Mouse (Mus musculus) retina, embryonic 14.5 days (tissue): Measurements from ENCODE around the gene Dpf1.

Experiments used
- DNase-seq: peaks from one replicate; pipeline ENCODE4 v3.0.0-alpha.2; 2015; ENCODE audit warnings: low spot score

The Dpf1 gene

GRCm38 (mm10) chr7:29288942-29289638 lies 14.7 kb upstream of the Dpf1 start, which contains the start of gene Ppp1r14a:
Gene Ppp1r14a, plus strand, starts transcription at chr7:29289308.
- peak; percentile 85 for DNase-seq

GRCm38 (mm10) chr7:29289856-29290255 lies 13.9 kb upstream of the Dpf1 start:
- no peak for DNase-seq

- DNase-seq = no peak
Measured at GRCm38 (mm10) chr7:29290691-29291485, 12.9 kb upstream of the Dpf1 start.

DNA sequence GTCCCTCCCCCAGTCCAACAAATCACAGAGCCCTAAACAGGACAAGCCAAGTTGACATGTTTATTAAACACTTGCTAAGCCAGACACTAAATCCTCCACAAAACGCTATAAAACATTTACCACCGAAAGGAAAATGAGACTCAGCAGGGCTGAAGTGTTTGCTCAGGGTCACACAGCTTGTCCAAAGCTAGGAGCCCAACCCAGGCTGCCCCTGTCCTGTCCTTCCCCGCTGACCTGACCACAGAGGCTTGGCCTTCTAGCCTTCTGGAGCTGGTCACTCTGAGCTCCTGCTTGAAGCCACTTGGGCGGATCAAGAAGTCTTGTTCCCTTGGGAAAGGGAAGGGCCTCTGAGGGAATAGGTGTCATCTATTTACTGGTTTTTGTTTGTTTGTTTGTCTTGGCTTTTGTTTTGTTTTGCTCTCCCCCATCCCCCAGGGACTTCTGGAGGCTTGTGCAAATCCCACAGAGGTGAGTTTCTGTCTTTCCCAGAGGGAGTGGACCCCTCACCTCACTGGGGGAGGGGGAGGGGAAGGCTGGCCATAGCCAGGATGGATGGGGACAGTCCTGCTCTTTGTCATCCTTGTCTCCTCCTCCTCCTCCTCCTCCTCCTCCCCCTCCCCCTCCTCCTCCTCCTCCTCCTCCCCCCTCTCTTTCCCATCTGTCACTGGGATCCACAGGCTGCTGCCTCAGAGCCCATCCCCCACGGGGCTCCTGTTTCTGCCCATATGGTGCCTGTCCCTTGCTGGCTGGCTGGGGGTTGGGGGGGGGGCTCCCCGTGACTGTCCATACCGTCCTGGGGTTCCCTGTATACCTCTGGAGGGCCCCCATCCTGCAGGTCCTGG lies 11.9 kb upstream of the Dpf1 start:
- peak; percentile 69 for DNase-seq

DNA sequence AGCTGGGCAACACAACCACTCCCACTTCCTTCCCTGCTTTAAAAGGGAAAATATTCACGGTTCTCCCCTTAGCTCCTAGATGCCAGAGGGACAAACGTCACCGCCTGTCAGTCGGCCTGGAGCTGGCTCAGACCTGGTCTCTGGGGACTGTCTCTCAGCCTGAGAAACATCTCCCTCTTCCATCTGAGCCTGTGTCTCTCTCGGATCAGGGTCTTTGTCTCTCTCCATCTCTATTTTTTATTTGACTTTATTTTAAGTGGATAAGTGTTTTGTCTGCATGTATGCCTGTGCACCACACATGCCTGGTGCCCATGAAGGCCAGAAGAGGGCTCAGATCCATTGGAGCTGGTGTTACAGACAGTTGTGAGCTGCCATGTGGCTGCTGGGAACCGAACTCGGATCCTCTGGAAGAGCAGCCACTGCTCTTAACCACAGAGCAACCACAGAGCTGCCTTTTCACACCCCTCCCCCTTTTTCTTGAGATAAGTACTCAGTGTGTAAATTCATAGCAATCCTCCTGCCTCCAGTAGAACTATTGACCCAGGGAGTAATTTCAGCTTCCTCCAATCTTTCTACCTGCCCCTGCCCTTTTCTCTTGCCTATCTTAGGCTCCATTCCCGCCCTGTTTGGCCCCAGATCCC lies 11.2 kb upstream of the Dpf1 start:
- no peak for DNase-seq

DNA sequence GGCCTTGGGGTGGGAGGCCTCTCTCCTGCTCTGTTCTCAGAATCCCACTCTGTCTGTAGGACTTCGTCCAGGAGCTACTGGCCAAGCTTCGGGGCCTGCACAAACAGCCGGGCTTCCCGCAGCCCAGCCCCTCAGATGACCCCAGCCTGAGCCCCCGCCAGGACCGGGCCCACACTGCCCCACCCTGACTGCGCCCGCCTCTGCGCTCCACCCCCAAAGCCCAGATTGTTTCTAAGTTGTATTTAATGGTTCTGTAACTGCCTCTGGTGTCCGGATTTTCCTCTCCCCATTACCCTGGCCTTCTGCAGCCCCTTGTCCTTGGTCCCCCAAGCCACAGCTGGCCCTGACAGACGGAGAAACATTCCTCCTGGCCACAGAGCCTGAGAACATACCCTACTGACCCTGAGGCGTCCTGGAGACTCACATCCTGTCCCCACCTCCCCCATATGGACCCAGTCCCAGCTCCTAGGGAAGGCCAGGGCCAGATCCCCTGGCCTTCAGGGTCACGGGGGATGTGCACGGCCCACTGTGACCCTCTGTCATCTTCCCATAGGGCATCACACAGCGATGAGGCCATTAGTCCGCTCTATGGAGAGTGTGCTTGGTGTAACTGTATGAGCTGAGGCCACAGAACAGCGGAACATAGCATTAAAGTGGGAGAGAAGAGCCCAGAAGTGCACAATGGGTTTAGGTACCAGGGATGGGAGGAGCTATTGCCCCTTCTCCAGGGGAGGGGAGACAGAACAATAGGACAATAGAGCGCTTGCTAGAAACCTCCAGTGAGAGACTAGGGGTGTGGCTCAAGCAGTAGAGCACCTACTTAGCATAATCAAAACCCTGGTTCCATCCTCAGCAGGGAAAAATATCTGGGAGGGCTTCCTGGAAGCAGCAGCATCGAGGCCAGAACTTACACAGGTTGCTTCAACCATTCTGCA lies 10.4 kb upstream of the Dpf1 start:
- DNase-seq = no peak

DNA sequence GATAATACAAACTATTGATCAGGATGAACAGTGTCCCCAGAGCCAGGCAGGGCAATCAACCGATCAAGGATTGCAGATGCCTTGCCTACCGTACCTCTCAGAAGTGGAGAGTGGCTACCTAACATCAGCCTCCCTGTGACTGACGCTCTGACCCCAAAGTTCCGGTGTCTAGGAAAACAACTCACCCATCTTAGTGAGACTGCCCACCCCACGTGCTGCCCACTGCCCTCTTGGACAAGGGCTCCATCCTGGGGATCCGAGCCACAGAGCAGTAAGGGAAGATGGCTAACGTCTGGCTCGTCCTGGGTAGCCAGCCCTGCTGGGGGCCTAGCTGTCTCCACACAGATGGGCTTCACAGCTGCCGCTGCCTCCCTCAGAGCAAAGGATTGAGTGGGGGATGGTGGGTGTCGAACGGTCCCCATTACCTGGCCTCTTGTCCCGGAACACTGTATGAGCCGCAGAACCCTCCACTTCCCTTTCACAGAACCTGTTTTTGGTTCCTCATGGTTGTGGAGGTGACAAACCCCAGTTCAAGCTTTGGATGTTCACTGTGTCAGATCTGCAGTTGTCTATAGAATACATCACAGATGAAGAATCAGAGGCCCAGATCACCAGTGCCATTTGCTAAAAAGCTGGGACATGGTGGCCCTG lies 9.5 kb upstream of the Dpf1 start:
- no peak for DNase-seq

GRCm38 (mm10) chr7:29295861-29296647 lies 7.7 kb upstream of the Dpf1 start:
- DNase-seq = no peak

GRCm38 (mm10) chr7:29296998-29297397 lies 6.8 kb upstream of the Dpf1 start:
- DNase-seq = peak; percentile 92

DNA sequence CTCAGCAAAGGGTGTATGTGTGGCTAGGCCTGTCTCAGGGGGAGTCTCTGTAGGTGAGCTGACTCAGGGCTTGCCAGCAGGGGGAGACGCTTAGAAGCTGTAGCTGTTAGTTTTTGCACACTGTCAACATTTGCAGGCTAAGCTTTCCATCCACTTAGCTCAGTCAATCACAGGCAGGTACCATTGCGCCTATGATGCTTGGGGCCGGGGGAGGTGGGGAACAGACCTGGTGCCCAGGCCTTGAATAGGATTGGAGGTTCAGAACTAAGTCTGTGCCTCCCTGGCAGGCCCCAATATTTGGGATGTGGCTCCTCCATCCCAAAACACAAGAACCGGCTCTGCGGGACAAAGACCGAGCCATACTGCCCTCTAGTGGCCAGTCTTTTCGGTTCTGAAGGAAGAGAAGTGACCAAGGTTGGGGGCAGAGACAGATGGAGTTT lies 2.6 kb upstream of the Dpf1 start:
- peak; percentile 92 for DNase-seq

DNA sequence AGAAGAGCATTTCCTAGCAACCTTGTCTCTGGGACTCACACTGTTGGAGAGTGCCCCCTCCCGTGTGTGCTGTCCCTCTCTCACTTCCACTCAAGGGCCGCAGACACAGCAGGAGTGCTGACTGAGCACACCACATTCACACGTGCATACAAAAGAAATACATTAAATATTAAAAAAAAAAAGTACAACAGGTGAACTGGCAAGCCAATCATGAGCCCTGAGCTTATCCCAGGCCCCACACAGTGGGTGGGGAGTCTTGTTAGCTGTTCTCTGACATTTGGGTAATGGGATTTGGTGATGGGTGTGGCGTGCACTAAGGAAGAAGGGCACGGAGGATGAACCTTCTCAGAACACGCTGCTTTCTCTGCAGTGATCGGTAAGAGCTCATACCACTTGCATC lies 1.1 kb upstream of the Dpf1 start:
- no peak for DNase-seq

DNA sequence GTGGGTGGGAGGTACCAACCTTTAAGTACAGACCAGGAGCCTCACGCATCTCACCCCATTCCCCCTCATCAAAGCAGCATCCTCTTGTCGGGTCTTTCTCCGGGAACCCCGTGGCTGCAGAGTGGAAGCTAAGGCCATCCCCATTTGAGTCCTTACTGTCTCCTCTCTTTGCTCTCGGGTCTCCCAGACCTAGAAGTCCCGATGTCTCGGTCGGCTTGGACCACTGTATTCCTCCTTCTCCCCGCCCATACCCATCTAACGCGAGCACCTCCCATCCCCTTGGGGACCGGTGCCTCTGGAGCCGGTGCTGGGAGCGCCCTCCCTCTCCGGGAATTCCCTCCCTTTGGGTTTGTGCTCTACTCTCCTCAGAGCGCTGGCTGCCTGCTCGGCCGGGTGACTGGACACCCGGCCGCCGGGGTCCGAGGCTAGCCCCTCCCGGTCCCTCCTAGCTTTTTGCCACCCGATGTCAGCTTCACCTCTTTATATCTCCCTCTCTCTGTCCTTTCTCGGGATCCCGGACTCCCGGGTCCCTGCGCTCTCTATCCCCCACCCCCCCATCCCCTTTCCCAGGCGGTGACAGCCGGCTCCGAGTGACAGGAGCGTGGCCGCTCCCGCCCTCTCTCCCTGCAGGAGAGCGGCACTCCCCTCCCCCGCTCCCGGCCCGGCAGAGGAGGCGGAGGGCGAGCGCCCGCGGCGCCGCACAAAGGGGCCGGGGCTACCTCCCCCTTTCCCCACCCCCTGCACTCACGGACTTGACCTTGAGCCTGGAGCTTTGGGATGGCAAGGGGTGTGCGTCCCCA lies 912 bp downstream of the Dpf1 start:
- peak; percentile 66 for DNase-seq

DNA sequence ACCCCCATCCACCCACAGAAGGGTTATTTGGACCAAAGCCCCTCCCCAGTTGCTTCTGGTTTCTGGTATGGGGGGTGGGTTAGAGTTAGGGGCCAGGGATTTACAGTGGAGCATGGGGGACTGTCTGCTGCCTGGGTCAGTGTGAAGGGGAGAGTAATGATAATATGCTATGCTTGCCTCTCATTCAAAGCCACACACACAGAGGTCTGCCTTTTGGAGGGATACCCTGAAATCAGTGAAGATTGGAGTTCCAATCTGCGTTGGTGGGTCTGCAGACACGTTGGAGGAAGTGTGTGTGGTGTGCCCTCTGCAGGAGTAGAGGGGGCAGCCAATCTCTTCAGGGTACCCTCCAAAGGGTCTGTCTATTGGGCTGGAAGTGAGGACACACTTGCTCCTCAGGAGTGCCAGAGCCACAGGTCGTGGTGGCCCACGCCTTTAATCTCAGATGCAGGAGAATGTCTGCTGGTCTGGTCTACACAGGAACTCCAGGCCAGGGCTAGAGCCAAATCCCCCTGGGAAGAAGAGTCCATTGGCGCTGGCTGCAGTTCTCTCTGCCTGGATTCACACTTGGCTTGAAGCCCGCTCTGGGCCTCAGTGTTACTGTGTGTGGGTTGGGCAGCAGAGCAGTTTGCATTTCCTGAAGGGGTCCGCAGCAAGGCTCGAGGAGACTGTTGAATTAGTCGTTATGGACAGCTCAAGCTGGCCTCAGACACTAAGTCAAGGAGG lies 1.7 kb downstream of the Dpf1 start:
- no peak for DNase-seq

DNA sequence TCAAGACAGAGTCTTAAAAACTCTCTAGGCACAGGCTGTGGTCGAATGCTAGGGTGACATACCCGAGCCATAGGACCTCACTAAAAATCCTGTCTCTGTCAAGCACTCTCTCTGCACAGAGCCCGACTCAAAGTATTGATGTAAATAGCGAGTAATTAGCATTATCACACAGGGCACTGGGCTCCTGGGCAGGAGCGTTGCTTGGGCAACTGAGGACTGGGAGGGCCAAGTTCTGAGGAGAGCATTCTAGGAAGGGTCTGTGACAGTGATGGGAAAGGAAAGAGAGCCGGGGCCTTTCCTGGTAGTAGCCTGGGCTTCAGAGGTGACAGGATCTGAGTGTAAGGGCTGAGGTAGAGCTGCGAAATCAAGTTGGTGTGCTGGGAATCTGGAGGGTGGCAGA lies 2.4 kb downstream of the Dpf1 start:
- no peak for DNase-seq

GRCm38 (mm10) chr7:29306619-29307018 lies 2.9 kb downstream of the Dpf1 start:
- peak; percentile 89 for DNase-seq

- DNase-seq = peak; percentile 94
Measured at GRCm38 (mm10) chr7:29307350-29308104, 3.8 kb downstream of the Dpf1 start.

DNA sequence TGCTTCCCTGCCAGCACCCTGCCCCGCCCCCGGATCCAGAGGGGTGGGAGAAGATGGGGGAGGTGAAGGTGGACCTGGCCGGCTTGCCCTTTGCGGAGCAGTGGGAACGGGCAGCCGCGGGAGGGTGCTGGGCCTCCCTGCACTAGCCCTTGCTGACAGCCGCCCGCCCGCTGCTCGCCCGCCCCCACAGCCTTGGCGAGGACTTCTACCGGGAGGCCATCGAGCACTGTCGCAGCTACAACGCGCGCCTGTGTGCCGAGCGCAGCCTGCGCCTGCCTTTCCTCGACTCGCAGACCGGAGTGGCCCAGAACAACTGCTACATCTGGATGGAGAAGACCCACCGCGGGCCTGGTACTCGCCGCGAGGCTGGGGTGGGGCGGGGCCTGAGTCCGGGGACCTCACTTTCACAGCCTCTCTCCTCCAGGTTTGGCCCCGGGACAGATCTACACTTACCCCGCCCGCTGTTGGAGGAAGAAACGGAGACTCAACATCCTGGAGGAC lies 5.5 kb downstream of the Dpf1 start:
- no peak for DNase-seq
